Mouse (Mus musculus) embryonic facial prominence, embryonic 15.5 days (tissue): Measurements from ENCODE around the gene Gm49392. TPM values are rescaled to one million over a fixed set of nuclear protein-coding genes. Genes with fewer than 3 reads are reported as not detected.

Experiments
- ATAC-seq: fragments of 200-750 bp; cut with Nextera tagmentation; 2 replicates; pipeline ENCODE4 v1.8.0; 2017; ENCODE audit warnings: low read depth, moderate TSS enrichment; ENCODE audit not compliant: insufficient number of reproducible peaks, low FRiP score, low TSS enrichment
- H3K27ac ChIP-seq: fragments of 300-500 bp; sonication (generic); replicated peaks from 2 replicates; pipeline ENCODE4 v1.5.1; 2015; ENCODE audit warnings: mild to moderate bottlenecking, inconsistent platforms
- H3K27me3 ChIP-seq: fragments of 300-500 bp; sonication (generic); 2 replicates; pipeline ENCODE4 v1.6.1; 2015; ENCODE audit warnings: inconsistent platforms
- H3K36me3 ChIP-seq: fragments of 300-500 bp; sonication (generic); 2 replicates; pipeline ENCODE4 v1.6.1; 2015; ENCODE audit warnings: mild to moderate bottlenecking, inconsistent platforms
- H3K4me1 ChIP-seq: fragments of 300-500 bp; sonication (generic); 2 replicates; pipeline ENCODE4 v1.6.1; 2015; ENCODE audit warnings: inconsistent platforms
- H3K4me2 ChIP-seq: fragments of 300-500 bp; sonication (generic); replicated peaks from 2 replicates; pipeline ENCODE4 v1.6.1; 2015; ENCODE audit warnings: mild to moderate bottlenecking, inconsistent platforms
- H3K4me3 ChIP-seq: fragments of 300-500 bp; sonication (generic); replicated peaks from 2 replicates; pipeline ENCODE4 v1.5.1; 2015; ENCODE audit warnings: mild to moderate bottlenecking, inconsistent platforms
- H3K9ac ChIP-seq: fragments of 300-500 bp; sonication (generic); 2 replicates; pipeline ENCODE4 v1.6.1; 2015; ENCODE audit warnings: inconsistent platforms
- H3K9me3 ChIP-seq: fragments of 300-500 bp; sonication (generic); replicated peaks from 2 replicates; pipeline ENCODE4 v1.6.1; 2016; ENCODE audit warnings: inconsistent platforms
- WGBS: fragments of 180-500 bp; shearing (Covaris S2); methylation state at CpG from one replicate; pipeline ENCODE4 v1.1.7; 2015; 5-methylcytosine and 5-hydroxymethylcytosine counted together
- polyA plus RNA-seq: library from polyadenylated mRNA; unstranded; fragments of >200 nt; fragmentation: Nextera tagmentation; extraction: Ambion mirVana; gene quantifications from 2 replicates; pipeline ENCODE4 v1.2.1, GENCODE M21; 2015

The Gm49392 gene
- polyA plus RNA-seq, 1 experiment from 2014 or later, result not detected

GRCm38 (mm10) chr13:60842703-60843102 is 54.0 kb downstream of the Gm49392 start:
- Histone ChIP-seq H3K4me2 (no peak overlapping the region), H3K27ac (no peak overlapping the region), H3K4me3 (no peak overlapping the region), H3K27me3 (no peaks in the 10 kb centered on the region), H3K9me3 (no peaks in the 10 kb centered on the region), H3K36me3 (no peaks in the 10 kb centered on the region), H3K9ac (no peak overlapping the region), H3K4me1 (no peaks in the 10 kb centered on the region)
- no peak for ATAC-seq
- 62% methylated on average over 6 of the region's 6 CpGs for WGBS

GRCm38 (mm10) chr13:60839353-60839902 is 57.3 kb downstream of the Gm49392 start:
- Histone ChIP-seq H3K9ac (no peak overlapping the region), H3K4me2 (no peak overlapping the region), H3K9me3 (no peaks in the 10 kb centered on the region), H3K4me3 (no peak overlapping the region), H3K27me3 (no peaks in the 10 kb centered on the region), H3K36me3 (no peaks in the 10 kb centered on the region), H3K4me1 (no peaks in the 10 kb centered on the region), H3K27ac (no peak overlapping the region)
- ATAC-seq, result no peak
- 76% methylated on average over 2 of the region's 2 CpGs for WGBS

DNA sequence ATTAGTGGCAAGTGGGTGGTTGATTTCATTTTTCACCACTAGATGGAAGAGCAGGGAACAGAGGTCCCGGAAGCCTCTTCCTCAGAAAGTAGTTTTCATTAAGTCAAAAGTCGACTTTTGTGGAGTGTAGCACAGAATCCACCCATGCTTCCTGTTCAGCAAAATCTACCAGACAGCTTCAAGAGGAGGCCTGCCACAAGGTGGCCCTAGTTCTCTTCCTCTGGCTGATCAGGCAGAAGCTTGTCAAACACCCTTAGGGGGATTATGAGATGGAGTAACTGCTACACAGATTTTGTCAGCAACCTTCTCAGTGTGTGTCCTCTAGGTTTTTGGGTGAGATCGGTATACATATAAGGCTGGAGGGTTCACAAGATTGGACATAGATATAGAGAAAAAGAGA is 70.6 kb downstream of the Gm49392 start:
- ATAC-seq, result no peak
- 57% methylated on average over 3 of the region's 3 CpGs for WGBS

DNA sequence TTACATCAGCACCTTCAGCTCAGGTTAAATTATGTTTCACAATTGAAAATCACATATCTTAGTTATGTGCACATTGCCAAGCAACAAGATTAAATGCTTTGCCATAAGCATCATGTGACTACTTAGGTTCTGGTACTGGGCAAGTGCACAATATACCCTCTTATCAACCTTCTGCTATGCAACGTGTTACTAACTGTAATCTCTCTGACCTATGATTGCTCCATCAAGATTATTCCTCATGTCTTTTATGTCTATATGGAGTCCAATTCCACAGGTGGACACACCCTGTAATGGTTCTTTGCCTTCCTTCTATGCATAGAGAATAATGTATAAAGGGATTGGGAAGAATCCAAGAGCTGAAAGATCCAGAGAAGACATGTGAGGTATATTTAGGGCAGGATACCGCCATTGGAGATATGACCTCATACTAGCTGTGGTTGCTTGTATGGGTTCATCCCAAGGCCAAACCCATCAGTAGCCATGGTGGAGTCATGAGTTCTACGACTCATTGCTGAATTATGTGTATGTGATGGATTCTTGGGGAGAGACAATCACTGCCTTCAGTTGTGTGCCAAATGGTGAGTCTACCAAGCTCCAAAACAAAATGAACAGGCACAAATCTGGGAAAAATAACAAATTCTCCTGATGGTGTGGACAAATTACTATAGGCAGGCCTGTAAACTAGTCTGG is 76.1 kb downstream of the Gm49392 start:
- H3K27me3 ChIP-seq, result no peaks in the 10 kb centered on the region
- H3K4me3 ChIP-seq, result no peak overlapping the region
- H3K36me3 ChIP-seq, result no peaks in the 10 kb centered on the region
- no peaks in the 10 kb centered on the region for H3K9me3 ChIP-seq
- no peak overlapping the region for H3K4me2 ChIP-seq
- no peaks in the 10 kb centered on the region for H3K4me1 ChIP-seq
- H3K27ac ChIP-seq, result no peak overlapping the region
- WGBS, result 61% methylated on average over 3 of the region's 3 CpGs
- no peak overlapping the region for H3K9ac ChIP-seq
- ATAC-seq, result no peak

More for the DNA sequence above, 70.6 kb downstream of the Gm49392 start:
- H3K9ac ChIP-seq, result no peak overlapping the region
- H3K9me3 ChIP-seq, result no peaks in the 10 kb centered on the region
- H3K4me3 ChIP-seq, result no peak overlapping the region
- no peaks in the 10 kb centered on the region for H3K27me3 ChIP-seq
- no peak overlapping the region for H3K27ac ChIP-seq
- H3K36me3 ChIP-seq, result no peaks in the 10 kb centered on the region
- no peak overlapping the region for H3K4me2 ChIP-seq
- no peaks in the 10 kb centered on the region for H3K4me1 ChIP-seq

DNA sequence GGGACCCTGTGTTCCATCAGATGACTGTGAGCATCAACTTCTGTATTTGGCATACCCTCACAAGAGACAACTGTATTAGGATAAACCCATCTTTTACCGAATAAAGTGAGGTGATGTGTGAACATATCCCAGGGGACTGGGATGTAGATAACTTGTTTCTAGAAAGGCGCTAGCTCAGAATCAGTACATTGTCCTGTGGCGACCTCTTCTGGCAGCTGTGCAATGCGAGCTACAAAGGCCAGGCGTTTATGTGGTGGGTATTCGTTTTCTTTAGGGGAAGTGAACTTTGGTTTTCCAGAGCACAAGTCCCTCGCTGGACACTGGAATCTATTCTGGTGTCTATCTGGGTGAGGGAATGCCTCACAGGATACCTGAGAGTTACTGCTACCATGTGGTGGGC is 77.2 kb downstream of the Gm49392 start:
- H3K27ac ChIP-seq, result no peak overlapping the region
- no peaks in the 10 kb centered on the region for H3K9me3 ChIP-seq
- H3K4me2 ChIP-seq, result no peak overlapping the region
- 13% methylated on average over 7 of the region's 7 CpGs for WGBS
- H3K36me3 ChIP-seq, result no peaks in the 10 kb centered on the region
- no peak overlapping the region for H3K9ac ChIP-seq
- H3K27me3 ChIP-seq, result no peaks in the 10 kb centered on the region
- ATAC-seq, result no peak
- H3K4me3 ChIP-seq, result no peak overlapping the region
- no peaks in the 10 kb centered on the region for H3K4me1 ChIP-seq

DNA sequence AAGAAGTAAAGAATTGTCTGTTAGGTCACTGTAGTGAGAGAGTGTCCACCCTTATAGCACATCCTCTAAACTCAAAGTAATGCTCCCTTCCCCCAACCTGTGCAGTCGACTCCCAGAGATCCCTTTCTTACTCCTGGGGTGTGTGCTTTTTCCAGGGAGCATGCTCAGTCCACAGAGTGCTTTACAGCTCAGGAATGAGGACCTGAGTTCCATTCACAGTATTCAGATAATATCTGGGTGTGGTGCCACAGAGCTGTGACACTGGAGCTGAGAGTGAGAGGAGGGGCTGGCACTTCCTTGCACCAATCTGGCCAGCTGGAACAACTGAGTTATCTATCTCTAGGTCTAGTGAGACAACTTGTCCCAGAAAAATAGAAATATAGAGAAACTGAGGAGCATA is 83.0 kb downstream of the Gm49392 start:
- ATAC-seq, result no peak
- no peak overlapping the region for H3K4me2 ChIP-seq
- no peak overlapping the region for H3K4me3 ChIP-seq
- no peaks in the 10 kb centered on the region for H3K36me3 ChIP-seq
- H3K27ac ChIP-seq, result no peak overlapping the region
- no peaks in the 10 kb centered on the region for H3K9me3 ChIP-seq
- H3K4me1 ChIP-seq, result no peaks in the 10 kb centered on the region
- 64% methylated on average over 1 of the region's 1 CpGs for WGBS
- H3K27me3 ChIP-seq, result no peaks in the 10 kb centered on the region
- H3K9ac ChIP-seq, result no peak overlapping the region

- Histone ChIP-seq H3K27me3 (no peaks in the 10 kb centered on the region), H3K4me1 (no peaks in the 10 kb centered on the region), H3K36me3 (no peaks in the 10 kb centered on the region), H3K4me2 (no peak overlapping the region), H3K27ac (no peak overlapping the region), H3K9me3 (no peaks in the 10 kb centered on the region), H3K4me3 (no peak overlapping the region), H3K9ac (no peak overlapping the region)
- no peak for ATAC-seq
- whole genome bisulfite sequencing, result 83% methylated on average over 6 of the region's 6 CpGs
These were observed 83.9 kb downstream of the Gm49392 start for GRCm38 (mm10) chr13:60812768-60813167.

- H3K9me3 ChIP-seq, result no peaks in the 10 kb centered on the region
- 72% methylated on average over 2 of the region's 2 CpGs for WGBS
- no peaks in the 10 kb centered on the region for H3K36me3 ChIP-seq
- no peak overlapping the region for H3K4me3 ChIP-seq
- H3K4me2 ChIP-seq, result no peak overlapping the region
- no peaks in the 10 kb centered on the region for H3K27me3 ChIP-seq
- ATAC-seq, result no peak
- H3K27ac ChIP-seq, result no peak overlapping the region
- H3K4me1 ChIP-seq, result no peaks in the 10 kb centered on the region
- H3K9ac ChIP-seq, result no peak overlapping the region
These were observed 87.0 kb downstream of the Gm49392 start for GRCm38 (mm10) chr13:60809690-60810089.

- Histone ChIP-seq H3K27ac (no peak within 1 kb of the TSS), H3K9ac (no peak within 1 kb of the TSS), H3K4me2 (no peak within 1 kb of the TSS), H3K4me1 (no peaks in the 10 kb centered on the region), H3K36me3 (no peaks in the 10 kb centered on the region), H3K9me3 (no peaks in the 10 kb centered on the region), H3K27me3 (no peaks in the 10 kb centered on the region), H3K4me3 (no peak within 1 kb of the TSS)
- no peak for ATAC-seq
- 54% methylated on average over 1 of the region's 1 CpGs for WGBS
These were observed 93.9 kb downstream of the Gm49392 start, which contains the start of gene Ctsll3 for GRCm38 (mm10) chr13:60802749-60803148. Gene Ctsll3 (minus strand): TSS chr13:60802849.

Other genes starting within 250 kb of the Gm49392 start
- not detected in 2 replicates for gene BC051665, start 110.5 kb downstream of the Gm49392 start, polyA plus RNA-seq
- 0.87 and 1.3 TPM in 2 replicates for gene Ctsll3, start 94.0 kb downstream of the Gm49392 start, polyA plus RNA-seq
- 0.17 and 0.38 TPM in 2 replicates for gene 4930486L24Rik, start 32.4 kb downstream of the Gm49392 start, polyA plus RNA-seq
- 5.3 and 6.4 TPM in 2 replicates for gene Ctla2b, start 553 bp upstream of the Gm49392 start, polyA plus RNA-seq
- gene Tpbpb, start 8.0 kb upstream of the Gm49392 start, polyA plus RNA-seq, result not detected in 2 replicates
- not detected in 2 replicates for gene Gm49393, start 38.7 kb upstream of the Gm49392 start, polyA plus RNA-seq
- 0.93 and 2.0 TPM in 2 replicates for gene Gm49391, start 39.7 kb upstream of the Gm49392 start, polyA plus RNA-seq
- 31.0 and 31.8 TPM in 2 replicates for gene Ctla2a, start 39.7 kb upstream of the Gm49392 start, polyA plus RNA-seq
- not detected in 2 replicates for gene Tpbpa, start 45.1 kb upstream of the Gm49392 start, polyA plus RNA-seq
- not detected in 2 replicates for gene Ctsj, start 109.1 kb upstream of the Gm49392 start, polyA plus RNA-seq
- gene Ctsq, start 143.7 kb upstream of the Gm49392 start, polyA plus RNA-seq, result not detected in 2 replicates